ENCODE assay signal across 25 mouse cellular contexts in the genomic region with DNA sequence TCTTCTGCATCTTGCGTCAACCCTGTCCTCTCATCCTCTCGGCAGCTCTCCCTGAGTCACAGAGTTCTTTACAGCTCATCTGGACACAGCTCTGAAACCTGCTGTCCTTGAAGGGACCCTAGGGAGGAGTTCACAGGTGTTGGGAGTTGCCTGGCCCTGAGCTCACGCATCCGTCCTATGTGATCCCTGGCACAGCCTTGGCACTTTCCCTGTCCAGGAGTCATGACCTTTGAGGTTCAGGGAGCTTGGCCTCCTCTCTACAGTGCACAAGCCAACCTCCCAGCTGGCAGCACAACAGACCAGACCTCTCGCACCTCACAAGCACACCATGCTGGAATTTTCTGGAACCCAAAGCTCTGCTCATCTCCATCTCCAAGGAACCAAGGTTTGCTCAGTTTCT.
"Had no signal": no experiment of that assay in that cellular context is flagged by ENCODE, and none has a peak within 500 bp of the region (broad histone marks: within the 10 kb centered on the region; RNA-seq: fewer than 3 reads in every experiment).

No protein-coding gene starts in this region.

- DNase-seq: forebrain, postnatal 0 days; heart, adult 11 months; heart, adult 2 months; heart, postnatal 14 days; heart, postnatal 36 days; kidney, adult 8-10 months; kidney, postnatal 10 days; liver; liver, embryonic 13.5 days; liver, postnatal 0 days had no signal

- H3K27ac ChIP-seq: forebrain, embryonic 15.5 days; heart, adult 2 months; heart, embryonic 13.5 days; heart, embryonic 15.5 days; hindbrain, embryonic 13.5 days; hindbrain, embryonic 15.5 days; intestine, embryonic 15.5 days; kidney, embryonic 15.5 days; layer of hippocampus, adult 2 months; left cerebral cortex, adult 2 months; limb, embryonic 10.5 days; limb, embryonic 12.5 days; liver, embryonic 13.5 days; liver, embryonic 15.5 days had no signal

- H3K9me3 ChIP-seq: forebrain, embryonic 15.5 days; heart, embryonic 13.5 days; heart, embryonic 15.5 days; hindbrain, embryonic 13.5 days; hindbrain, embryonic 15.5 days; intestine, embryonic 15.5 days; kidney, embryonic 15.5 days; limb, embryonic 10.5 days; limb, embryonic 12.5 days; liver, embryonic 13.5 days; liver, embryonic 15.5 days had no signal

- H3K36me3 ChIP-seq: forebrain, embryonic 15.5 days; hindbrain, embryonic 15.5 days had no signal

- H3K27me3 ChIP-seq: forebrain, embryonic 15.5 days; heart, embryonic 13.5 days; heart, embryonic 15.5 days; hindbrain, embryonic 13.5 days; hindbrain, embryonic 15.5 days; intestine, embryonic 15.5 days; kidney, embryonic 15.5 days; limb, embryonic 12.5 days; liver, embryonic 13.5 days; liver, embryonic 15.5 days had no signal

- H3K4me3 ChIP-seq: forebrain, embryonic 15.5 days; heart, adult 2 months; heart, embryonic 13.5 days; heart, embryonic 15.5 days; hindbrain, embryonic 13.5 days; hindbrain, embryonic 15.5 days; intestine, embryonic 15.5 days; kidney, embryonic 15.5 days; layer of hippocampus, adult 2 months; left cerebral cortex, adult 2 months; limb, embryonic 10.5 days; limb, embryonic 12.5 days; liver, embryonic 13.5 days; liver, embryonic 15.5 days had no signal

- ATAC-seq: forebrain, embryonic 15.5 days; forebrain, postnatal 0 days; inflammation-experienced regulatory T-cells, adult 6 months; intestine, embryonic 15.5 days; intestine, postnatal 0 days; liver, postnatal 0 days had no signal

- H3K9ac ChIP-seq: forebrain, embryonic 15.5 days; forebrain, postnatal 0 days; heart, embryonic 15.5 days; hindbrain, embryonic 13.5 days; hindbrain, embryonic 15.5 days; intestine, embryonic 15.5 days; kidney, embryonic 15.5 days; limb, embryonic 12.5 days; liver, embryonic 13.5 days; liver, embryonic 15.5 days; liver, postnatal 0 days had no signal

- H3K4me2 ChIP-seq: forebrain, embryonic 15.5 days; heart, embryonic 11.5 days; heart, embryonic 13.5 days; heart, embryonic 15.5 days; hindbrain, embryonic 13.5 days; hindbrain, embryonic 15.5 days; intestine, embryonic 15.5 days; kidney, embryonic 15.5 days; limb, embryonic 12.5 days; liver, embryonic 13.5 days; liver, embryonic 15.5 days had no signal
